Mouse (Mus musculus): ENCODE data around the gene Zeb2. TPM values are rescaled to one million over a fixed set of nuclear protein-coding genes. Genes with fewer than 3 reads are reported as not detected.

Gene Zeb2
- total RNA-seq, 2 experiments from 2014 or later = 451 to 546 TPM

- DNase-seq = no peak
- intact Hi-C loops (cut with DNase I) = no loop called here
Measured at GRCm38 (mm10) chr2:44957329-44957797, 159.8 kb downstream of the Zeb2 start.

GRCm38 (mm10) chr2:44956232-44956631 lies 161.0 kb downstream of the Zeb2 start:
- no peak for DNase-seq
- intact Hi-C loops (cut with DNase I) = no loop called here

GRCm38 (mm10) chr2:44955506-44955905 lies 161.7 kb downstream of the Zeb2 start:
- intact Hi-C loops (cut with DNase I) = no loop called here
- DNase-seq = no peak

- no peak for DNase-seq
- intact Hi-C loops (cut with DNase I) = no loop called here
Measured at GRCm38 (mm10) chr2:44954180-44954579, 163.0 kb downstream of the Zeb2 start.

GRCm38 (mm10) chr2:44952830-44953422 lies 164.3 kb downstream of the Zeb2 start:
- intact Hi-C loops (cut with DNase I) = no loop called here
- no peak for DNase-seq

GRCm38 (mm10) chr2:44951651-44952213 lies 165.5 kb downstream of the Zeb2 start:
- intact Hi-C loops (cut with DNase I) = no loop called here
- DNase-seq = no peak

- DNase-seq = no peak
- intact Hi-C loops (cut with DNase I) = no loop called here
Measured at GRCm38 (mm10) chr2:44944689-44945088, 172.5 kb downstream of the Zeb2 start.

Small RNA genes lying within 50 kb of the gene (microRNA-seq; reads per million reads assigned to microRNA genes)
- gene Mir5129 = 12.3 reads per million, percentile 28 among the genes with 10 or more reads in this experiment

Other genes with a start within 250 kb of the Zeb2 start
- 100 to 1,000 TPM; 103 to 108 TPM for gene Gtdc1, start 189.7 kb downstream of the Zeb2 start, total RNA-seq (2021)